Mouse (Mus musculus) spleen, adult 2 months (tissue): ENCODE measurements around the gene Lca5l. TPM values are rescaled to one million over a fixed set of nuclear protein-coding genes. Genes with fewer than 3 reads are reported as not detected.

Experiments
- DNase-seq, 2 experiments: peaks; one replicate each; pipeline versions ENCODE4 v3.0.0 to v3.0.0-alpha.2; 2012 to 2021; ENCODE audit warnings: low spot score in 2 of 2, low read depth in 1 of 2
- H3K27ac ChIP-seq: fragments of 200-500 bp; 2 replicates; pipeline ENCODE4 v1.5.1; 2012; ENCODE audit warnings: low read length, inconsistent platforms; ENCODE audit not compliant: insufficient read depth
- H3K27me3 ChIP-seq: fragments of 200-500 bp; 2 replicates; pipeline ENCODE4 v1.6.1; 2012; ENCODE audit warnings: mild to moderate bottlenecking, moderate library complexity, low read length, inconsistent platforms; ENCODE audit not compliant: control insufficient read depth, insufficient read depth
- H3K36me3 ChIP-seq: fragments of 200-500 bp; 2 replicates; pipeline ENCODE4 v1.6.1; 2012; ENCODE audit warnings: mild to moderate bottlenecking, low read length, inconsistent platforms; ENCODE audit not compliant: control insufficient read depth, insufficient read depth
- H3K4me1 ChIP-seq: fragments of 200-500 bp; 2 replicates; pipeline ENCODE4 v1.6.1; 2011; ENCODE audit warnings: inconsistent platforms; ENCODE audit not compliant: control insufficient read depth, insufficient read depth, insufficient read length
- H3K4me3 ChIP-seq: fragments of 200-500 bp; 2 replicates; pipeline ENCODE4 v1.5.1; 2011; ENCODE audit warnings: mild to moderate bottlenecking, inconsistent platforms; ENCODE audit not compliant: insufficient read depth, insufficient read length; ENCODE audit errors: extremely low read depth
- CTCF ChIP-seq: fragments of 200-500 bp; IDR thresholded peaks from 2 replicates; pipeline ENCODE4 v1.5.1; 2011; ENCODE audit warnings: mild to moderate bottlenecking, inconsistent platforms; ENCODE audit not compliant: insufficient read depth, insufficient read length, insufficient replicate concordance; ENCODE audit errors: extremely low read depth
- POLR2A ChIP-seq: fragments of 200-500 bp; IDR thresholded peaks from 2 replicates; pipeline ENCODE4 v1.6.1; 2011; ENCODE audit warnings: low read depth, low read length, inconsistent platforms
- WGBS: fragments of 180-500 bp; shearing (Covaris S2); methylation state at CpG from one replicate; pipeline ENCODE4 v1.1.7; 2018; 5-methylcytosine and 5-hydroxymethylcytosine counted together
- polyA plus RNA-seq: library from polyadenylated mRNA; depleted of rRNA; stranded (reverse); fragments of >200 nt; gene quantifications from 2 replicates; pipeline ENCODE4 v1.2.3, GENCODE M21; 2012

Lca5l gene
- polyA plus RNA-seq, 1 experiment = 0.09 TPM

DNA sequence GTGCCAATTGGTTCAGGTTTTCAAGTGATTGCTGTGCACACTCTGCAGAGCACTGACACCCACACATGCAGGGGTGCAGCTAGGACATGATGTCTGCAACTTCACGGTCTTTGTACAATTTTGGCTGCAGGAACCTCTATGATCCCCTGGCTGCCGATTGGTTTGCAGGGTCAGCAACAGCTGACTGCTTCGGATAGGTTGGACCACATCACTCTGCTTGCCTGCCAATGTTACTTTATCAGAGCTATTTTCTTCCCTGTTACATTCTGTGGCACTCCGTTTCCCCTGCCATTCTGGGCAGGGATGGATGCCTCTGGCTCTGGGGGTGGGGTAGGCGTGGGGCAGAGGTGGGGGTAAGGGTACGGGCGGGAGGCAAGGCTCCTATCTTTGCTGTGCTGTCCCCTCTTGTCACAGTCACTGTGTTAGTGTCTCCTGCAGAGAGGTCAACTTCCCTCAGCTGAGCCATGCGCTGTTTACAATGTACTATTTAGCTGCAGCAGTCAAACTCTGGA is 37.0 kb upstream of the Lca5l start:
- no peak for TF ChIP-seq POLR2A
- Histone ChIP-seq H3K4me3 (no peak overlapping the region), H3K4me1 (no peaks in the 10 kb centered on the region), H3K27ac (no peak overlapping the region), H3K27me3 (no peaks in the 10 kb centered on the region), H3K36me3 (no peaks in the 10 kb centered on the region)
- WGBS = 76% methylated on average over 8 of the region's 8 CpGs
- no peak for DNase-seq

DNA sequence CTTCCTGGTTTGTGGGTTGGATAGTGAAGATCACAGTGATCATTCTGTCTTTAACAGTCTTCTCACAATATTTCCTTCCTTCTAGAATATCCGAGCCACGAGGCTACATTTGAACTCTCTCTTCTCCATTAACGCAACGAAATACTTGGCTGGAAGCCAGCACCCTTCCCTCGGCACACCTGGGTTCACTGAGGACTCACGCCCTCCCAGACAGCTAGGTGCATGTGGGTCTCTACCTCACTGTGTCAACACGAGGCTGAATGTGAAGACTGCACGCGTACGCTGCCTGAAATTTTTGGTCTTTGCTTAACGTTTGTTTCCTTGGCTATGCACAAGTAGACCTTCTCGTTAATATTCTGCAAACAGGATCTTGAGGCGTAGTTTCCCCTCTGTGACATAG is 36.4 kb upstream of the Lca5l start:
- WGBS = 45% methylated on average over 13 of the region's 13 CpGs
- TF ChIP-seq CTCF = no peak
- TF ChIP-seq POLR2A = no peak
- Histone ChIP-seq H3K4me3 (no peak overlapping the region), H3K36me3 (no peaks in the 10 kb centered on the region), H3K27ac (no peak overlapping the region), H3K27me3 (no peaks in the 10 kb centered on the region), H3K4me1 (no peaks in the 10 kb centered on the region)
- DNase-seq = no peak

- no peak for DNase-seq
- Histone ChIP-seq H3K27me3 (no peaks in the 10 kb centered on the region), H3K4me3 (no peak overlapping the region), H3K4me1 (no peaks in the 10 kb centered on the region), H3K36me3 (no peaks in the 10 kb centered on the region), H3K27ac (no peak overlapping the region)
- TF ChIP-seq CTCF (no peak), POLR2A (no peak)
- 74% methylated on average over 1 of the region's 1 CpGs for WGBS
Observed at GRCm38 (mm10) chr16:96222452-96222851, 30.4 kb upstream of the Lca5l start.

GRCm38 (mm10) chr16:96221959-96222358 is 29.9 kb upstream of the Lca5l start:
- 74% methylated on average over 3 of the region's 3 CpGs for WGBS
- Histone ChIP-seq H3K36me3 (no peaks in the 10 kb centered on the region), H3K4me1 (no peaks in the 10 kb centered on the region), H3K27me3 (no peaks in the 10 kb centered on the region), H3K27ac (0 out of 2 replicates have a peak overlapping the region, but pooled peaks have one; percentile 0), H3K4me3 (no peak overlapping the region)
- DNase-seq = no peak
- TF ChIP-seq POLR2A (no peak), CTCF (no peak)

DNA sequence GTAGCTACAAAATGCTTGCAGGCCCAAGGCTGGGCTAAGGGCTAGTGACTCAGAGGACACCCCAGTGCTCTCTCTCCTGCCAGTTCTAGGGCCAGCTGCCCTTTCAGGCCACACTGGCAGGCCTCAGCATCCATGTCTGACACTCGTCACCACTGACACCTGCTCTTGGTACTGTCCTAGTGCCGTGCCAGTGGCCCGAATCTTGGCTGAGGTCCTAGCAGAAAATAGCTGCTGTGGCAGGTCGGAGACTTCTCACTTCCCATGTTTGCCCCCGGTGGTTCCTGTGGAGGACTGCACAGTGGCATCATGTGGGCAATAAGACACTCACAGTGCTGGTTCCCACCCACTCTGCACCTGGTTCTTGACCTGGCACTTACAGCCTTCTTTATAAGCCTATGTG is 29.4 kb upstream of the Lca5l start:
- no peak for TF ChIP-seq POLR2A
- no peak for TF ChIP-seq CTCF
- Histone ChIP-seq H3K4me3 (no peak overlapping the region), H3K27ac (no peak overlapping the region), H3K4me1 (no peaks in the 10 kb centered on the region), H3K27me3 (no peaks in the 10 kb centered on the region), H3K36me3 (no peaks in the 10 kb centered on the region)
- DNase-seq = no peak
- 12% methylated on average over 5 of the region's 5 CpGs for WGBS

DNA sequence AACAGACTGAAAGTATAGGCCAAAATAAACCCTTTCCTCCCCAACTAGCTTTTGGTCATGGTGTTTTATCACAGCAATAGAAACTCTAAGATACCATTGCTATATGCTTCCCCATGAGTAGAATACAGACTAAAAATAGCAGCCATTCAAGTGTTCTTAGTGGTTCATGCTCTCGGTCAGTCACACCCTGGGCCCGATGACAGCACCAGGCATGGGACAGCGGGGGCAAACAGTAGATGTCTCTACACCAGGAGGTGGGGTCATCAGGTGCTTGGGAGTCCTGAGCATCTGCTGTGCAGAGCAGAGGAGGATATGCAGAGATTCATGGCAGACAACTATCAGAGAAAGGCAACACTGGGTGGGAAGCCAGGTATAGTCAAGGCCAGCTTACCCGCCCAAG is 21.0 kb upstream of the Lca5l start:
- Histone ChIP-seq H3K27ac (no peak overlapping the region), H3K36me3 (no peaks in the 10 kb centered on the region), H3K4me1 (peaks cover 7% of the 10 kb centered on the region; the same call in 1 of the 2 replicates), H3K4me3 (no peak overlapping the region), H3K27me3 (no peaks in the 10 kb centered on the region)
- WGBS = 89% methylated on average over 4 of the region's 4 CpGs
- TF ChIP-seq CTCF (no peak), POLR2A (no peak)
- DNase-seq = no peak

- H3K27ac ChIP-seq = no peak overlapping the region
- TF ChIP-seq CTCF (no peak), POLR2A (no peak)
- peaks cover 7% of the 10 kb centered on the region; the same call in 1 of the 2 replicates for H3K4me1 ChIP-seq
- no peaks in the 10 kb centered on the region for H3K36me3 ChIP-seq
- H3K4me3 ChIP-seq = no peak overlapping the region
- no peaks in the 10 kb centered on the region for H3K27me3 ChIP-seq
- 64% methylated on average over 7 of the region's 7 CpGs for WGBS
- peak in 1 of 2 experiments; percentile 9 for DNase-seq
Observed at GRCm38 (mm10) chr16:96210856-96211255, 18.8 kb upstream of the Lca5l start.
